Mouse (Mus musculus) neural tube, embryonic 15.5 days (tissue): ENCODE measurements at regions not wholly inside any gene's neighbourhood (a gene's known extent, or its start where the extent isn't known, plus 50 kb on each side); places are given as distances from the start of the nearest gene placed in this dataset.

Experiments
- ATAC-seq: fragments of 200-750 bp; cut with Nextera tagmentation; 2 replicates; pipeline ENCODE4 v1.8.0; 2017; ENCODE audit warnings: mild to moderate bottlenecking, moderate TSS enrichment, moderate library complexity; ENCODE audit not compliant: low FRiP score
- H3K27ac ChIP-seq: fragments of 300-500 bp; sonication (generic); replicated peaks from 2 replicates; pipeline ENCODE4 v1.5.1; 2015; ENCODE audit warnings: mild to moderate bottlenecking, inconsistent platforms
- H3K27me3 ChIP-seq: fragments of 300-500 bp; sonication (generic); replicated peaks from 2 replicates; pipeline ENCODE4 v1.6.1; 2015; ENCODE audit warnings: inconsistent platforms
- H3K36me3 ChIP-seq: fragments of 300-500 bp; sonication (generic); 2 replicates; pipeline ENCODE4 v1.6.1; 2015; ENCODE audit warnings: inconsistent platforms
- H3K4me1 ChIP-seq: fragments of 300-500 bp; sonication (generic); 2 replicates; pipeline ENCODE4 v1.6.1; 2015; ENCODE audit warnings: inconsistent platforms
- H3K4me2 ChIP-seq: fragments of 300-500 bp; sonication (generic); 2 replicates; pipeline ENCODE4 v1.6.1; 2015; ENCODE audit warnings: inconsistent platforms, mild to moderate bottlenecking, moderate library complexity
- H3K4me3 ChIP-seq: fragments of 300-500 bp; sonication (generic); replicated peaks from 2 replicates; pipeline ENCODE4 v1.5.1; 2015; ENCODE audit warnings: mild to moderate bottlenecking, inconsistent platforms
- H3K9ac ChIP-seq: fragments of 300-500 bp; sonication (generic); replicated peaks from 2 replicates; pipeline ENCODE4 v1.6.1; 2015; ENCODE audit warnings: mild to moderate bottlenecking, inconsistent platforms
- H3K9me3 ChIP-seq: fragments of 300-500 bp; sonication (generic); replicated peaks from 2 replicates; pipeline ENCODE4 v1.6.1; 2016; ENCODE audit warnings: inconsistent platforms
- WGBS: fragments of 180-500 bp; shearing (Covaris S2); methylation state at CpG from one replicate; pipeline ENCODE4 v1.1.7; 2015; ENCODE audit warnings: mixed read lengths; 5-methylcytosine and 5-hydroxymethylcytosine counted together

DNA sequence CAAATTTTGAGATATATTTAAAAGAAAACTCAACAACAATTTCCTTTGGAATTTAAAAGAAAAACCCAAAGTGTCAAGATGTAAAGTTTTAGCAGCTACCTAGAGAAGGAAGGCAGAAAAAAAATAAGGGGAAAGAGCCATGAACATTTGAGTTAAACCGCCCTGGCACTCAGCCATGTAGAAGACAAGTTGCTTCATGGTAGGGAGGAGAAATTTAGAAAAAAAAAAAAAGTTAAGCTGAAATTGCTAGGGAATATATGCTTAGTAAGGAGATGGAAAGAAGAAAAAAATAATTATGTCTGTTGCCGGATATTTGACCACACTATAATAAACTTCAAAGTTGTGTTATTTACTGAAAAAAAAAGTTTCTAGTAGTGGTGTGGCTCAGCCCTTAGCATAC lies 479.8 kb upstream of the Pou3f4 start:
- ATAC-seq: no peak
- H3K36me3 ChIP-seq: no peaks in the 10 kb centered on the region
- no peak overlapping the region for H3K4me3 ChIP-seq
- H3K9ac ChIP-seq: no peak overlapping the region
- no peaks in the 10 kb centered on the region for H3K27me3 ChIP-seq
- no peaks in the 10 kb centered on the region for H3K4me1 ChIP-seq
- no peak overlapping the region for H3K4me2 ChIP-seq
- H3K9me3 ChIP-seq: no peaks in the 10 kb centered on the region
- 90% methylated on average over 2 of the region's 2 CpGs for WGBS
- no peak overlapping the region for H3K27ac ChIP-seq

DNA sequence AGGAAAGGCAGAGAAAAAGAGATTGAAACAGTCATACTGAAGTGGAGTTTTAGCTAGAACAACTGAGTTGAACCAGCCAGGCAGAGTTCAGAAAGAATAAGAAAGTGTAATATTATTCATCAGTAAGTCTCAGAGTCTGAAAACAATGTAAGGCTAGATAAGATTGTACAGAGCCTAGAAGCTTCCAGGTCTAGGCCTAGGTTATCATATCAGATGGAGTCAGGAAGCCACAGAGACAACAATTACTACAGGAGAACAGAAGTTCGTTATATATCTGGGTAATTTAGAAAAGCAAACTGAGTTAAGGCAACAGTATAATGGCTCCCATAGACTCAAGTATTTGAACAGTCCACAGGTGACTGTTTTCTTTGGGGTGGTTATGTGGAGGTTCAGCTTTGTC lies 479.1 kb upstream of the Pou3f4 start:
- H3K9ac ChIP-seq: no peak overlapping the region
- H3K27ac ChIP-seq: no peak overlapping the region
- H3K36me3 ChIP-seq: no peaks in the 10 kb centered on the region
- H3K4me2 ChIP-seq: no peak overlapping the region
- H3K4me1 ChIP-seq: no peaks in the 10 kb centered on the region
- ATAC-seq: no peak
- no peak overlapping the region for H3K4me3 ChIP-seq
- no peaks in the 10 kb centered on the region for H3K27me3 ChIP-seq
- no peaks in the 10 kb centered on the region for H3K9me3 ChIP-seq
- 77% methylated on average over 1 of the region's 1 CpGs for WGBS
